Mouse (Mus musculus) bone marrow, adult 2 months (tissue): ENCODE data around the gene Spata13.

Experiments used
- CTCF ChIP-seq: fragments of 200-500 bp; IDR thresholded peaks from 2 replicates; pipeline ENCODE4 v1.5.1; 2011; ENCODE audit warnings: low read length, control low read depth; ENCODE audit not compliant: control insufficient read depth, insufficient read depth
- POLR2A ChIP-seq: fragments of 200-500 bp; IDR thresholded peaks from 2 replicates; pipeline ENCODE4 v1.6.1; 2011; ENCODE audit warnings: low read depth, mild to moderate bottlenecking, control low read depth, low read length, borderline replicate concordance; ENCODE audit not compliant: control insufficient read depth

DNA sequence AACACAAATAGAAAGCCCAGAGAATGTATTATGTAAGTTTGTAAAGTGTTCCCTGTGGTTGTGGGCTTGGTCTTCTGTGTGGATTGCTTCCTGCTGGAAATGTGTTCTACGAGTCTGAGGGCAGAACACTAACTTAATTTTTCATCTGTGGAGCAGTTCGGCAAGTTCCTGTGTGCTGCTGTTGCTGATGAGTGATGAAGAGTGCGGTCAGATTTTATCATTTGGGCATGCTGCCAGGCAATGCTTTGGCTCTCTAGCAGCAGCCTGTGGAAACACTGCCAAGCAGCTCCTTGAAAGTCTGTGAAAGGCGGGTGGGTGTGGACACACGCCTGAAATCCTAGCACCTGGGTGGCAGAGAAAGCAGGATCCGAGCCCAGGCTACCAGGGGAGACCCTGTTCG is 41.0 kb upstream of the Spata13 start:
- TF ChIP-seq CTCF, result no peak
- no peak for TF ChIP-seq POLR2A
